Mouse (Mus musculus) stomach, postnatal 0 days (tissue): ENCODE measurements around the gene Plekhs1. TPM values are rescaled to one million over a fixed set of nuclear protein-coding genes. Genes with fewer than 3 reads are reported as not detected.

Experiments
- ATAC-seq: fragments of 200-750 bp; cut with Nextera tagmentation; 2 replicates; pipeline ENCODE4 v1.8.0; 2017; ENCODE audit not compliant: low FRiP score, low TSS enrichment
- DNase-seq: peaks from one replicate; pipeline ENCODE4 v3.0.0-alpha.2; 2016; ENCODE audit warnings: low spot score
- H3K27ac ChIP-seq: fragments of 300-500 bp; sonication (generic); replicated peaks from 2 replicates; pipeline ENCODE4 v1.5.1; 2014; ENCODE audit warnings: mild to moderate bottlenecking, control low read depth
- H3K27me3 ChIP-seq: fragments of 300-500 bp; sonication (generic); 2 replicates; pipeline ENCODE4 v1.6.1; 2014; ENCODE audit warnings: low read length; ENCODE audit not compliant: control insufficient read depth, insufficient read depth
- H3K36me3 ChIP-seq: fragments of 300-500 bp; sonication (generic); 2 replicates; pipeline ENCODE4 v1.6.1; 2014; ENCODE audit warnings: low read length, mixed read lengths; ENCODE audit not compliant: control insufficient read depth, insufficient read depth
- H3K4me1 ChIP-seq: fragments of 300-500 bp; sonication (generic); replicated peaks from 2 replicates; pipeline ENCODE4 v1.6.1; 2014; ENCODE audit warnings: antibody characterized with exemption; ENCODE audit not compliant: control insufficient read depth, insufficient read depth
- H3K4me2 ChIP-seq: fragments of 300-500 bp; sonication (generic); replicated peaks from 2 replicates; pipeline ENCODE4 v1.6.1; 2014; ENCODE audit warnings: low read depth, mild to moderate bottlenecking, control low read depth, moderate library complexity
- H3K4me3 ChIP-seq: fragments of 300-500 bp; sonication (generic); 2 replicates; pipeline ENCODE4 v1.5.1; 2014; ENCODE audit warnings: low read depth, low read length, control low read depth
- H3K9ac ChIP-seq: fragments of 300-500 bp; sonication (generic); 2 replicates; pipeline ENCODE4 v1.6.1; 2014; ENCODE audit warnings: mild to moderate bottlenecking, low read length, control low read depth, mixed read lengths
- H3K9me3 ChIP-seq: fragments of 300-500 bp; sonication (generic); 2 replicates; pipeline ENCODE4 v1.6.1; 2016; ENCODE audit warnings: low read length; ENCODE audit not compliant: control insufficient read depth
- CTCF ChIP-seq: IDR thresholded peaks from 2 replicates; pipeline ENCODE4 v1.5.1; 2016; ENCODE audit warnings: antibody characterized with exemption, low read depth, mild to moderate bottlenecking, moderate library complexity
- EP300 ChIP-seq: optimal IDR thresholded peaks from 2 replicates; pipeline ENCODE3; 2016; ENCODE audit warnings: antibody characterized with exemption
- WGBS: fragments of 180-500 bp; shearing (Covaris S2); extraction: QIAGEN DNeasy Blood & Tissue Kit; methylation state at CpG from one replicate; pipeline ENCODE4 v1.1.7; 2014; 5-methylcytosine and 5-hydroxymethylcytosine counted together
- polyA plus RNA-seq: library from polyadenylated mRNA; unstranded; fragments of >200 nt; fragmentation: Nextera tagmentation; extraction: Ambion mirVana; gene quantifications from 2 replicates; pipeline ENCODE4 v1.2.1, GENCODE M21; 2015

Plekhs1 gene
- polyA plus RNA-seq, 1 experiment from 2014 or later = 3.4 TPM

- Histone ChIP-seq H3K4me3 (no peak overlapping the region), H3K27me3 (no peaks in the 10 kb centered on the region), H3K9ac (no peak overlapping the region), H3K4me2 (no peak overlapping the region), H3K4me1 (no peaks in the 10 kb centered on the region), H3K9me3 (no peaks in the 10 kb centered on the region), H3K27ac (no peak overlapping the region), H3K36me3 (peaks cover 6% of the 10 kb centered on the region)
- 69% methylated on average over 12 of the region's 12 CpGs for WGBS
- ATAC-seq (no peak), DNase-seq (no peak)
- TF ChIP-seq EP300 = no peak
- TF ChIP-seq CTCF = no peak
These were observed 69.8 kb downstream of the Plekhs1 start for GRCm38 (mm10) chr19:56531251-56531650.

GRCm38 (mm10) chr19:56533291-56534071, 72.0 kb downstream of the Plekhs1 start:
- H3K36me3 ChIP-seq = peaks cover 6% of the 10 kb centered on the region
- H3K27me3 ChIP-seq = no peaks in the 10 kb centered on the region
- H3K9me3 ChIP-seq = no peaks in the 10 kb centered on the region
- peak; percentile 85 for TF ChIP-seq EP300
- TF ChIP-seq CTCF = no peak
- no peak overlapping the region for H3K4me2 ChIP-seq
- ATAC-seq = peak; percentile 78; the same call in 1 of the 2 replicates
- no peak overlapping the region for H3K9ac ChIP-seq
- no peaks in the 10 kb centered on the region for H3K4me1 ChIP-seq
- no peak overlapping the region for H3K4me3 ChIP-seq
- WGBS = 55% methylated on average over 14 of the region's 14 CpGs
- H3K27ac ChIP-seq = peak overlapping the region; percentile 41
- no peak for DNase-seq

GRCm38 (mm10) chr19:56534337-56534736, 72.9 kb downstream of the Plekhs1 start:
- no peak overlapping the region for H3K4me3 ChIP-seq
- H3K27me3 ChIP-seq = no peaks in the 10 kb centered on the region
- no peaks in the 10 kb centered on the region for H3K4me1 ChIP-seq
- H3K4me2 ChIP-seq = no peak overlapping the region
- peaks cover 6% of the 10 kb centered on the region for H3K36me3 ChIP-seq
- no peak for DNase-seq
- no peak for TF ChIP-seq CTCF
- no peak for TF ChIP-seq EP300
- no peak overlapping the region for H3K9ac ChIP-seq
- 68% methylated on average over 3 of the region's 3 CpGs for WGBS
- no peaks in the 10 kb centered on the region for H3K9me3 ChIP-seq
- no peak for ATAC-seq
- H3K27ac ChIP-seq = no peak overlapping the region; the same call in 1 of the 2 replicates

- no peak for DNase-seq
- H3K4me1 ChIP-seq = no peaks in the 10 kb centered on the region
- no peak for TF ChIP-seq EP300
- TF ChIP-seq CTCF = no peak
- peak overlapping the region; percentile 77 for H3K27ac ChIP-seq
- H3K9me3 ChIP-seq = no peaks in the 10 kb centered on the region
- H3K4me2 ChIP-seq = no peak overlapping the region
- no peak overlapping the region for H3K4me3 ChIP-seq
- peaks cover 6% of the 10 kb centered on the region for H3K36me3 ChIP-seq
- H3K27me3 ChIP-seq = no peaks in the 10 kb centered on the region
- no peak for ATAC-seq
- WGBS = 37% methylated on average over 9 of the region's 9 CpGs
- no peak overlapping the region for H3K9ac ChIP-seq
These were observed 73.6 kb downstream of the Plekhs1 start for GRCm38 (mm10) chr19:56535064-56535463.

GRCm38 (mm10) chr19:56535765-56536164, 74.3 kb downstream of the Plekhs1 start:
- ATAC-seq (peak; percentile 39; the same call in 1 of the 2 replicates), DNase-seq (no peak)
- Histone ChIP-seq H3K27me3 (no peaks in the 10 kb centered on the region), H3K9me3 (no peaks in the 10 kb centered on the region), H3K36me3 (peaks cover 6% of the 10 kb centered on the region), H3K4me1 (no peaks in the 10 kb centered on the region), H3K27ac (peak overlapping the region; percentile 36; the same call in 1 of the 2 replicates), H3K9ac (no peak overlapping the region; the same call in 1 of the 2 replicates), H3K4me3 (no peak overlapping the region), H3K4me2 (no peak overlapping the region)
- no peak for TF ChIP-seq EP300
- no peak for TF ChIP-seq CTCF
- 75% methylated on average over 9 of the region's 9 CpGs for WGBS

Other genes with a start within 250 kb of the Plekhs1 start
- 28.9 and 29.1 TPM in 2 replicates for gene Habp2, start 174.5 kb upstream of the Plekhs1 start, polyA plus RNA-seq
- 0.33 and 0.41 TPM in 2 replicates for gene Nrap, start 71.6 kb upstream of the Plekhs1 start, polyA plus RNA-seq
- gene Casp7, start 64.5 kb upstream of the Plekhs1 start, polyA plus RNA-seq = 17.9 and 20.8 TPM in 2 replicates
- 9.5 and 10.7 TPM in 2 replicates for gene Dclre1a, start 86.6 kb downstream of the Plekhs1 start, polyA plus RNA-seq
- gene Nhlrc2, start 86.6 kb downstream of the Plekhs1 start, polyA plus RNA-seq = 8.1 and 8.2 TPM in 2 replicates